Mouse (Mus musculus) adrenal gland, adult 10 weeks (tissue): Measurements from ENCODE around the gene Ldlrad3. TPM values are rescaled to one million over a fixed set of nuclear protein-coding genes. Genes with fewer than 3 reads are reported as not detected.

Source experiments
- polyA plus RNA-seq: library from polyadenylated mRNA; stranded (reverse); fragments of 350-450 nt; fragmentation: Illumina TruSeq; extraction: RNeasy Lipid Tissue Mini Kit (QIAGEN cat#74804); gene quantifications from one replicate; pipeline ENCODE4 v1.2.3, GENCODE M21; 2014; ENCODE audit warnings: low read depth, low replicate concordance

Ldlrad3 gene
- 20.2 TPM for polyA plus RNA-seq

DNA sequence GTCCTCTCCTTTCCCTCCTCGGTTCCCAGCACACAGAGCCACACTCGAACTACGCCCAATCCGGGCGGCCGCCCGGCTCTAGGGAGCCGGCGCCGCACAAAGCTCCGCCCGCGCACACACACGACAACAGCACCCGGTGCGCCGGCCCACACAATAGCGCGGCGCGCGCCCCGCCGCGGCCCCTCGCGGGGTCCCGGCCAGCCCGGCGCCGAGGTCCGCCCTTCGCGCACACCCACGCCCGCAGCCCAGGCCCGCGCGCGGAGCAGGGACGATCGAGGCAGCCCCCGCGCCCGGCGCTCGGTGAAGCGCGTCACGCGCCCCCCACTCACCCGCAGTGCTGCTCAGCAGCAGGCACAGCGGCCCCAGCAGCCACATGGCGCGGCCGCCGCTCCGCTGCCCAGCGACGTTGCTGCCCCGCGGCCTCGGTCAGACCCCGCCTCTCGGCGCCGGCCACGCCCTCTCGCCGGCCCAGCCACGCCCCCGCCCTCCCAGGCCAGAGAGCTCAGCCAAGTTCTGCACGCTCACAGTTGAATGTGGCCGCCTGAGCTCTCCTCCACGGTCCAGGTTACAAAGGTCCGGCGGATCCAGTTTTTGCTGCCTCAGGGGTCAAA is at the start of gene Ldlrad3:
TSS of gene Ldlrad3 (minus strand) at position 435 of the 611 bp plus-strand sequence.

Other genes with a start within 250 kb of the Ldlrad3 start
- gene Trim44, start 221.4 kb upstream of the Ldlrad3 start, polyA plus RNA-seq = 163 TPM